Mouse (Mus musculus) urinary bladder, postnatal 14 days (tissue): ENCODE data around the gene Nxnl2.
A peak's percentile ranks its signal among the peaks of the same experiment; 100 is the strongest.
"Not testable (repeated sequence)": the region's sequence is repeated elsewhere in the genome, so short reads cannot be mapped to it uniquely, and the experiment has no call there.

Experiments used
- DNase-seq: peaks from one replicate; pipeline ENCODE4 v3.0.0; 2021; ENCODE audit warnings: low spot score

Gene Nxnl2

GRCm38 (mm10) chr13:51179362-51179761 lies 8.5 kb downstream of the Nxnl2 start:
- no peak for DNase-seq

GRCm38 (mm10) chr13:51182236-51182635 lies 11.4 kb downstream of the Nxnl2 start:
- no peak for DNase-seq

GRCm38 (mm10) chr13:51184896-51185295 lies 14.1 kb downstream of the Nxnl2 start:
- no peak for DNase-seq

DNA sequence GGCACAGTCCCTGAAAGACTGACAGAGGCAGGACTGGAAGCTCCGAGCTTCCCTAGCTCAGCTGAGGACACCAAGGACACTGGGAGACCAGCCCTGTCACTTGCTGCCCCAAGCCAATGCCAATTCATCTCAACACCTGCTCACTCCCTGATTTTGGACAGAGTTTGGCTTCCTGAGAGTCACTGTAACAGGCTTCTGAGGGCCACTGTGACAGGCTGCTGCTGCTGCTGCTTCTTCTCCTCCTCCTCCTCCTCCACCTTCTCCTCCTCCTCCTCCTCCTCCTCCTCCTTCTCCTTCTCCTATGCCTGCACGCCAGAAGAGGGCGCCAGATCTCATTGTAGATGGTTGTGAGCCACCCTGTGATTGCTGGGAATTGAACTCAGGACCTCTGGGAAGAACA lies 19.5 kb downstream of the Nxnl2 start:
- no peak for DNase-seq

DNA sequence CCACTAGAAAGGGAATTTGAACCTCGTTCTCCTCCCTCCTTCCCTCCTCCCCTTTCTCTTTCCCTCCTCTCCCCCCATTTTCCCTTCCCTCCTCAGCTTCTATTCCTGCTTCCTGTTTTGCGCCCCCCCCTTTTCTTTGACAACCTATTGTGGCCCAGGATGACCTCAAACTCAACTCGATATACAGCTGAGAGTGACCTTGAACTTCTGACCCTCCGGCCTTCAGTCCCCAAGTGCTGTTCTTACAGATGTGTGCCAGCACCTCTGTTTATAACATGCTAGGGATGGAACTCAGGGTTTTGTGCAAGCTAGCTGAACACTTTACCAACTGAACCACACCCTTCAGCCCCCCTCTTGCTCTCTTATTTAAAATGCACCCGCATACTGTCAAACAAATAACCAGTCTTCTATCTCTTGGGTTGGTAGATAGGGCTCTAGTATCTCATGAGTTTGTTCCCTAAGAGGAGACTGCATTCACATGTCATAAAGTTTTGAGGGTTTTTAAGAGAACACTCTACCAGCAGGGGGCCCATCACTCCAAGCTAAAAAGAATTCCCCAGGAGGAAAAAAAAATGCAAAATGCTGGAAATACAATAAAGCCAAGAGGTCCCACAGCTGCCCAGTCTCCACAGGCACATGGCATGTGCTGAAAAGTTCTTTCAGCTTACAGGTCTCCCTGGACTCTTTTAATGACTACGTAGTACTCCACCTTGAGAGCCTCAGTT lies 20.8 kb downstream of the Nxnl2 start:
- DNase-seq, result peak; percentile 27

DNA sequence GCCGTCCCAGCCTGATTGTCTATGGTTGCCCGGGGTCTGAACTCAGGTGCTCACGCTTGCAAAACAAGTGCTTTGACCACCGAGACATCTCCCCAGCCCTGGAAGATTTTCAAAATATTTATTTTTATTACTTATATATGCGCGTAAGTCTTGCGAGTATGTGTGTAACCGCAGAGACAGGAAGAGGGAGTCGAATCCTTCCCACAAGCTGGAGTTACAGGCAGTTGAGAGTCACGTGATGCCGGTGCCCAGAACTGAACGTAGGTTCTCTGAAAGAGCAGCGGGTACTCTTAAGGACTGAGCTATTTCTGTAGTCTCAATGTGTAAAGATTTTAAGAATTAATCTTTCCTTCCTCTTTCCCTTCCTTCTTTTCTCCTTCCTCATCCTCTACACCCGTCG lies 23.1 kb downstream of the Nxnl2 start:
- no peak for DNase-seq

GRCm38 (mm10) chr13:51197699-51198098 lies 26.9 kb downstream of the Nxnl2 start:
- DNase-seq, result no peak

DNA sequence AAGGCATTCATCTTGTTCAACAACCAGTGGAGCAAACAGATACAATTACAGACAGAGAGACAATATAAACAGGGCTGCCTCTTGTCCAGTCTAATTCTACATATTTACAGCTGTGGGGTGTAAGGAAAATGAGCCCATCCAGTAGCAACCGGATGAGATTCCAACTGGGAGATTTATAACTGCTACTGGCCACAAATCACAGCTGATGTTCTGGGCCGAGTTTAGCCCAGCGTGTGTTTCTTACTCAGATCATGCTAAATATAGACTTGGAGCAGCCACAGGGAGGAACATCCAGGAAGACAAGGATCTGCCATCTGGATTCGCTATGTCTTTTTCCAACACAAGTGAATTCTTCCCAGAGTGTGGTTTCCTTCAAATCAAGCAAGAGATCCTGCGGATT lies 27.4 kb downstream of the Nxnl2 start:
- peak; percentile 22 for DNase-seq

DNA sequence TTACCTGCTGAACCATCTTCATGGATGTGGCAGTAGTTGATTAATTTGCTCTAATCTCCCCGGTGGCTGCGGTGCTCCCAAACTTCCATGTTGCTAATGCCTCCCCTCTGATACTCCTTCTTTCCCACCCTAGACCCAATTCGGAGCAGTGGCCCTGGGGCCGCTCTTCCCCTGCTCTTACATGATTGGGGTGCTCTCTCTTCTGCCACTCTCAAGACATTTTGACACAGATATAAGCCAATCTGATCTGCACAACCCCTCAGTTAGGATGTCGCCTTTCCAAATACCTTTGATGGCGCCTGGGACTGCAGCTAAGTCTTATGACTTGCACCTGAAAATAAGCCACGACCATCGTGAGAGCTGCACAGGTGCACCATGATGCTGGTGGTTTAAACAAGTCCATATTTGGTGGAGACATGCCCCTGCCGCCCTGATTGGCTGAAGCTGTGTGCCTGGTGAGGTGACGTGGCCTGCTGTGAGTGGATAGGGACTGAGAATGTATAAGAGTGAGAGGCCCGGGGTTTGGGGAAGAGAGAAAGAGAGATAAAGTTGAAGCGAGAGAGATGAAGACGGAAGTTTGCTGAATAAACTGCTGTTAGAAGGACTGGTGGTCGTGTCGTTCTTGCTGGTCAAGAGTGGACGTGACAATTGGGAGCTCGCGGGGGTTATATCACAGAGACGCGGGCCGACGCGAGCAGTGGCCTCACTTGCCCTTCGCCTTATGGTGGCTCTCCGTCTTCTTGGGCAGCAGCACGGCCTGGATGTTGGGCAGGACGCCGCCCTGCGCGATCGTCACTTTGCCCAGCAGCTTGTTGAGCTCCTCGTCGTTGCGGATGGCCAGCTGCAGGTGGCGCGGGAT lies 31.4 kb downstream of the Nxnl2 start:
- not testable (repeated sequence) for DNase-seq

- peak; percentile 27 for DNase-seq
These were observed 32.0 kb downstream of the Nxnl2 start for GRCm38 (mm10) chr13:51202844-51203173.

- no peak for DNase-seq
These were observed 32.6 kb downstream of the Nxnl2 start for GRCm38 (mm10) chr13:51203467-51203866.

- not testable (repeated sequence) for DNase-seq
These were observed 33.3 kb downstream of the Nxnl2 start for GRCm38 (mm10) chr13:51204081-51204480.

GRCm38 (mm10) chr13:51207965-51208364 lies 37.1 kb downstream of the Nxnl2 start:
- DNase-seq, result no peak

DNA sequence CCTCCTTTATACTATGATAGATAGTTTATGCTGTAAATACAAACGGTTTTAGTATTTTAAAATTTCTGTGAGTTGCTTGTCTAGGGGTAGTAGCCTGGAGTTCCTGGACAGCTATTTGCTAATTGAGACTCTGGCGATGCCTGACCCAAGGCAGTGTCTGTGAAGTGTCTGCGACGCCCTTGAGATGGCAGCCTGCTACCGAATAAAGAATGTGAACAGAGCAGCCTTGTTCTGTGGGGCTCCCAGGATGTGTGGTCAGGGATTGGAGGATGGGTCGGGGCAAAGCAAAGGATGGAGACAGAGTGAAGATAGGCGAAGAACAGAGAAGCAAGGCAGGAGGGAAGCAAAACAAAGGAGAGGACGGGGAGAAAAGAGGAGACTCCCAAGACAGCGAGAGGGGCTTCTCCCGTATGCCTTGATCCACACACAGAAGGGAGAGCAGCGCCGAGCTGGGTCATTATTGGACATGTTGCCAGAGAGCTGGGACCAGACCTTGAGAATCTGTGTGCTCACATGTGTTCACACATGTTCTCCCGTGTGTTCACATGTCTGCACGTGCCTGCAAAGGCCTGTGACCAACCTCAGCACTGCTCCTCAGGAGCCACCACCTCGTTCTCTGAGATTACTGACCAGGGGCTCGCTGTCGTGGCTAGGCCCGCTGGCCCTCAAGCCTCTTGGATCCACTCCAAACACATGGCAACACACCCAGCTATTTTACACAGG lies 37.7 kb downstream of the Nxnl2 start:
- DNase-seq, result no peak

DNA sequence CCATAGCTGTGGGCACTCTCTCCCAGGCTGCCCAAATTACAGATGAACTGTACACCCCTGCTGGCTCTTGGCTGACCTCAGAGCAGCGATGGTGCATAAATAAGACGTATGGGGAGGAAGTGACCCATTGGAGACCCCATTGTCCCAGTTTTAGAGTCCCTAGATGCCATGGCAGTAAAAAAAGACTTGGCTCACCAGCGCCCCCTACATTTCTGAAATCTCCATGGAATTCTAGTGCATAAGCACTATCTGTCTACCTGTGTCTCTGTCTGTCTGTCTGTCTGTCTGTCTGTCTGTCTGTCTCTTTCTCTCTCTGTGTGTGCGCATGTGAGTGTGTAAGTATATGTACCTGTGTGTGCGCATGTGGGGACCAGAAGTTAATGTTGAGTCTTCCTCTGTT lies 39.8 kb downstream of the Nxnl2 start:
- DNase-seq, result no peak

DNA sequence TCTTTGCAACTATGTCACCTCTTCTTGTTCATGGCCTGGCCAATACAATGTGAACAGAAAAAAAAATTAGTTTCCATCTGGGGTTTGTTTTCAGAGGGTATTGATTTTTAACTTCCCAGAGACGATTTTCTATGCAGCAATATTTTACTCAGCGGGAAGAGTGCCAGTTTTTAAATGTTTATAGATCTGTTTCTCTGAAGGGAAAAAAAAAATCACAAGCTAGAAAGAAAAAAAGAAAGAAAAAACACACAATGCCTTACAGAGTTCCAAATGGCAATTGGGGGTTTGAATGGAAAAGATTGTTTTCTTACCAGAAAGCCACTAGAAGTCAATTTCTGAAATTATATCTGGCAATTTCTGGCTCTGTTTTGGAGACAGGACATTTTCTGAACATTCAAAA lies 43.9 kb downstream of the Nxnl2 start:
- DNase-seq, result no peak

- no peak for DNase-seq
These were observed 50.1 kb downstream of the Nxnl2 start for GRCm38 (mm10) chr13:51220897-51221296.

DNA sequence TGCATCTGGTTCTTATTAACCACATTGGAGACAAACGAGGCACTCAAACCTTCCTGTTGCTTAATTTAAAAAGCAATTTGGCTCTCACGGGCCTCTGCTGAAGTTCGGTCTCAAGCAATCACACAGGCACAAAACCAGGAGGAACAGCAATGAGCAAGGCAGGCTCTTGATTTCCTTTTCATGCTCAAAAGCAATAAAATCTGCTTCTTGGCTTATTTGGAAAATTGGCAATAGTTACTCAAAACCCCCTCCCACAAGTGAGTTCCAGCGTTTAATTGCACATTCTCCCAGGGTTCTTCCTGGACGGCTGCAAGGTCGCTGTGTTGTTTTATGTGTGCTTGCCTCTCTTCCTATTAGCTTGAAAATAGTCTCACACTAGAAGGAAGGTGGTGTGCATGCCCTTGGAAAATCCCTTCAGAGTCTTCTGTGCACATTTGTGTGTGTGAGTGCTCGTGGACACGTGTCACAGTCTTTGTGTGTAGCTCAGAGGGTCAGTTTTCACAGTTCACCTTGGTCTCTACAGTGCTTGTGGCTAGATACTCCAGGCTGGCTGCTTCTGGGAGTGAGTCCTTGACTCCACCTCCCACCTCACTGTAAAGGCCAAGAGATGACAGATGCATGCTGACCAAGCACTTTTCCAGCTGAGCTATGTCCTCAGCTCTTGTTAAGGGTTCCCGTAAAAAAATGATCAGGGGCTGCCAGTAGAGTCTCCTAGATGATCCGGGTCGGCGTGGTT lies 50.8 kb downstream of the Nxnl2 start:
- DNase-seq, result no peak
